Mouse (Mus musculus) neutrophil, adult 65 days (primary cell): Measurements from ENCODE around the gene Ndufc2. TPM values are rescaled to one million over a fixed set of nuclear protein-coding genes. Genes with fewer than 3 reads are reported as not detected.

Experiments
- total RNA-seq: library from RNA; stranded (reverse); gene quantifications from 2 replicates; pipeline ENCODE4 v1.2.4, GENCODE M21; 2023

The Ndufc2 gene
- 37.7 and 45.9 TPM in 2 replicates for total RNA-seq

GRCm38 (mm10) chr7:97399960-97400715 lies at the start of gene Ndufc2:
Gene Ndufc2 (plus strand): TSS chr7:97400003.

GRCm38 (mm10) chr7:97416906-97417777 lies 17.3 kb downstream of the Ndufc2 start, which contains the start of gene Thrsp:
Gene Thrsp (minus strand): TSS chr7:97417730.

GRCm38 (mm10) chr7:97451023-97451422 lies 51.2 kb downstream of the Ndufc2 start, which contains the start of gene Kctd14:
Gene Kctd14 (plus strand): TSS chr7:97451323.

Other genes starting within 250 kb of the Ndufc2 start
- 0.91 and 1.5 TPM in 2 replicates for gene Usp35, start 68.0 kb upstream of the Ndufc2 start, total RNA-seq
- gene Kctd21, start 67.7 kb upstream of the Ndufc2 start, total RNA-seq: 0.51 and 1.1 TPM in 2 replicates
- gene Alg8, start 28.4 kb upstream of the Ndufc2 start, total RNA-seq: 7.2 and 8.5 TPM in 2 replicates
- not detected in 2 replicates for gene Thrsp, start 17.7 kb downstream of the Ndufc2 start, total RNA-seq
- 1.6 and 2.2 TPM in 2 replicates for gene Kctd14, start 51.3 kb downstream of the Ndufc2 start, total RNA-seq
- 22.8 and 25.9 TPM in 2 replicates for gene Ints4, start 81.0 kb downstream of the Ndufc2 start, total RNA-seq
- 4.0 and 5.4 TPM in 2 replicates for gene Aamdc, start 179.5 kb downstream of the Ndufc2 start, total RNA-seq
- 37.7 and 56.5 TPM in 2 replicates for gene Rsf1, start 179.9 kb downstream of the Ndufc2 start, total RNA-seq